Mouse (Mus musculus) C2C12 (cell line): ENCODE results near the gene Btn2a2.

ENCODE experiments used
- CTCF ChIP-seq: IDR thresholded peaks from one replicate; pipeline ENCODE4 v1.5.1; 2011; ENCODE audit not compliant: control insufficient read depth, insufficient read depth, insufficient read length
- MAX ChIP-seq: IDR thresholded peaks from one replicate; pipeline ENCODE4 v1.6.1; 2011; ENCODE audit warnings: mild to moderate bottlenecking, control low read depth
- MYOG ChIP-seq: IDR thresholded peaks from one replicate; pipeline ENCODE4 v1.6.1; 2011; ENCODE audit not compliant: control insufficient read depth, insufficient read length; ENCODE audit errors: extremely low read depth
- USF1 ChIP-seq: IDR thresholded peaks from one replicate; pipeline ENCODE4 v1.6.1; 2011; ENCODE audit warnings: low read depth, mild to moderate bottlenecking, control low read depth, moderate library complexity

GRCm38 (mm10) chr13:23490863-23491262 is 2.2 kb upstream of the Btn2a2 start:
- TF ChIP-seq CTCF (no peak), USF1 (no peak), MAX (no peak), MYOG (no peak)
